Comparison of ENCODE assay signal across 14 mouse cellular contexts in genomic region chr14:25166217-25166616, GRCm38 (mm10).
"Had no signal": no experiment of that assay in that cellular context is flagged by ENCODE, and none has a peak within 500 bp of the region (broad histone marks: within the 10 kb centered on the region; RNA-seq: fewer than 3 reads in every experiment).

No protein-coding gene starts in this region.

- H3K9ac ChIP-seq: liver, embryonic 14.5 days; lung, embryonic 14.5 days; midbrain, embryonic 13.5 days; neural tube, embryonic 12.5 days; stomach, embryonic 15.5 days had no signal

- H3K9me3 ChIP-seq: midbrain, embryonic 13.5 days; neural tube, embryonic 12.5 days; stomach, embryonic 15.5 days had no signal

- H3K27me3 ChIP-seq: midbrain, embryonic 13.5 days; neural tube, embryonic 12.5 days; stomach, embryonic 15.5 days had no signal

- H3K4me3 ChIP-seq: midbrain, embryonic 13.5 days; neural tube, embryonic 12.5 days; stomach, embryonic 15.5 days had no signal

- ATAC-seq: midbrain, embryonic 13.5 days; midbrain, embryonic 16.5 days had no signal

- H3K4me2 ChIP-seq: lung, embryonic 14.5 days; midbrain, embryonic 11.5 days; midbrain, embryonic 13.5 days; neural tube, embryonic 12.5 days; stomach, embryonic 15.5 days had no signal

- H3K27ac ChIP-seq: liver, embryonic 14.5 days; midbrain, embryonic 13.5 days; neural tube, embryonic 12.5 days; stomach, embryonic 15.5 days; stomach, postnatal 0 days had no signal

- H3K4me1 ChIP-seq: neural tube, embryonic 12.5 days had no signal

- H3K36me3 ChIP-seq: midbrain, embryonic 13.5 days; neural tube, embryonic 12.5 days; stomach, embryonic 15.5 days had no signal

- DNase-seq: lung, adult 18-20 months; lung, embryonic 14.5 days; lung, postnatal 10 days; lung, postnatal 4 days; right cerebral cortex, postnatal 14 days; thymus, postnatal 25 days; thymus, postnatal 4 days had no signal
